Mouse (Mus musculus) lung, adult 2 months (tissue): ENCODE measurements at regions not wholly inside any gene's neighbourhood (a gene's known extent, or its start where the extent isn't known, plus 50 kb on each side); places are given as distances from the start of the nearest gene placed in this dataset.

Source experiments
- CTCF ChIP-seq: fragments of 200-500 bp; IDR thresholded peaks from 2 replicates; pipeline ENCODE4 v1.5.1; 2011; ENCODE audit warnings: mild to moderate bottlenecking, low read length, control low read depth; ENCODE audit not compliant: insufficient read depth
- POLR2A ChIP-seq: fragments of 200-500 bp; IDR thresholded peaks from 2 replicates; pipeline ENCODE4 v1.6.1; 2011; ENCODE audit warnings: low read depth, mild to moderate bottlenecking, control low read depth, low read length, borderline replicate concordance; ENCODE audit errors: extremely low read depth

GRCm38 (mm10) chr13:71138745-71139312, 297.2 kb upstream of the Adamts16 start:
- TF ChIP-seq CTCF (no peak), POLR2A (no peak)
